Mouse (Mus musculus): Measurements from ENCODE around the gene Gm11060. TPM values are rescaled to one million over a fixed set of nuclear protein-coding genes. Genes with fewer than 3 reads are reported as not detected.
A peak's percentile ranks its signal among the peaks of the same experiment; 100 is the strongest.

The Gm11060 gene
- polyA plus RNA-seq, 1 experiment, result not detected

DNA sequence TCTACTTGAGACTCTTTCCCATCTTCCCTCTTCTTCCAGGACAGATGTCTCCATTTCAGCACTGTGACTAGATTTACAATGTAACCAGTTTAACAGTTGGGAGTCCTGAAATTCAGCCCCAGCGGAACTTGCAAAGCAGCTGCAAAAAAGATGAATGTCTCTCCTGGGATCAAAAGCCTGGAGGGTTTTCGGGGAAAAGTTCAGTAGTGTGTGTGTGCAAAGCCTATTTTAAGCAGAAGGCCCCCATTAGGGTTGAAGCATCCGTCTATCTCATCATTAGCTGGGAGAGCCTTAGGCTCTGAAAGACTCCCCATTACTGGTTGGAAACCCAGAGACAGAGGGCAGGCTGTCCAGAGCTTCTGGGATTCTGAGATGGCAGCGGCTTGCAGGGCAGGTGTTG lies 2.7 kb upstream of the Gm11060 start:
- Histone ChIP-seq H3K36me3 (ENCODE audit: control insufficient read depth, insufficient read depth, low read length) (no peaks in the 10 kb centered on the region), H3K4me3 (ENCODE audit: control insufficient read depth, low read depth, low read length) (no peak overlapping the region), H3K4me1 (ENCODE audit: control insufficient read depth, insufficient read depth, low read length) (no peaks in the 10 kb centered on the region; the same call in none of the 2 replicates), H3K27me3 (ENCODE audit: control insufficient read depth, insufficient read depth, low read length) (no peaks in the 10 kb centered on the region), H3K27ac (ENCODE audit: control insufficient read depth, insufficient read depth, low read depth, low read length) (no peak overlapping the region; the same call in 1 of the 2 replicates)
- TF ChIP-seq CTCF (IDR thresholded peaks at IDR 0.05; ENCODE audit: control insufficient read depth, insufficient read depth, insufficient replicate concordance, low read depth, low read length), result no peak
- TF ChIP-seq POLR2A (IDR thresholded peaks at IDR 0.05; ENCODE audit: control insufficient read depth, low read depth, low read length), result no peak

DNA sequence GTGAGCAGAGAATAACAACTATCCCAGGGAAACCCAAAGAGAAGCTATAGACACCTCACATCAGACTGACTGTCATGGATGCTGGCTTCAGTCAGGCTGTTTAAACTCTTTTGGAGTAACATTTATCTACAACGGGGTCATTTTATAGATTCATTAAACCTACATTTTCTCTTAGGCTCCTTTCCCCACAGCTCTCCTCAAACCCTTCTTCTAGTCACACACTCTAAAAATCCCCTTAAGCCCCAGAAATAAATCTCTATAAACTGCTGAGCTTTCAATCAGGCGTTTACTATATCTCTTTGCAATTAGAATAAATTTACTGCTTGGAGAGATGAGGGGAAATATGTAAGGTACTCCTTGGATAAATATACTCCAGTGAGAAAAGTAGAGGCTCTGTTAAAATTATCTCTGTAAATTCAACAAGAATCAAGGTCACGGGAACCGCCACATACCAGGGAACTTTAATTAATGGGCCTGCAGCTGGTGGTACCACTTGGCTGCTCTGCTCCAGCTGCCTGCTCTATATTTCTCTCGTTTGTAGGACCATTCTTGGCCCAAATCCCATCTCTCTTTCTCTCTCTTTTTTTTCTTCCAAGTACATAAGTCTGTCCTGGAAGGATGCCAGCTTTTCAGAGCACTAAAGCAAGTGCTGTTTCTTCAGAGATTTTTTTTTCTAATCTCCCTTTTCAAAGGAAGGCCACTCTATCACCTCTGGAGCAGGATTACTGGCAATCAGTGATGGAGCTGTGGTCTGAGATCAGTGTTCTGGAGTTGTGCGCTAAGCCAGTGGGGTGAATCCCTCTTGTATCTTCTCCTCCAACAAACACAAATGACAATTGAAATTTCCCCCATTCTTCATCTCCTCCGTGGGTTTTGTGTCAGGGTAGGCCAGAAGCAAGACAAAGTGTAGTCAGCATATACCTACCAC lies 2.0 kb upstream of the Gm11060 start:
- H3K4me1 ChIP-seq (ENCODE audit: control insufficient read depth, insufficient read depth, low read length), result no peaks in the 10 kb centered on the region; the same call in none of the 2 replicates
- H3K4me3 ChIP-seq (ENCODE audit: control insufficient read depth, low read depth, low read length), result no peak overlapping the region
- H3K27me3 ChIP-seq (ENCODE audit: control insufficient read depth, insufficient read depth, low read length), result no peaks in the 10 kb centered on the region
- peak overlapping the region; percentile 55 for H3K27ac ChIP-seq (ENCODE audit: control insufficient read depth, insufficient read depth, low read depth, low read length)
- no peaks in the 10 kb centered on the region for H3K36me3 ChIP-seq (ENCODE audit: control insufficient read depth, insufficient read depth, low read length)
- TF ChIP-seq POLR2A (IDR thresholded peaks at IDR 0.05; ENCODE audit: control insufficient read depth, low read depth, low read length), result no peak
- no peak for TF ChIP-seq CTCF (IDR thresholded peaks at IDR 0.05; ENCODE audit: control insufficient read depth, insufficient read depth, insufficient replicate concordance, low read depth, low read length)

DNA sequence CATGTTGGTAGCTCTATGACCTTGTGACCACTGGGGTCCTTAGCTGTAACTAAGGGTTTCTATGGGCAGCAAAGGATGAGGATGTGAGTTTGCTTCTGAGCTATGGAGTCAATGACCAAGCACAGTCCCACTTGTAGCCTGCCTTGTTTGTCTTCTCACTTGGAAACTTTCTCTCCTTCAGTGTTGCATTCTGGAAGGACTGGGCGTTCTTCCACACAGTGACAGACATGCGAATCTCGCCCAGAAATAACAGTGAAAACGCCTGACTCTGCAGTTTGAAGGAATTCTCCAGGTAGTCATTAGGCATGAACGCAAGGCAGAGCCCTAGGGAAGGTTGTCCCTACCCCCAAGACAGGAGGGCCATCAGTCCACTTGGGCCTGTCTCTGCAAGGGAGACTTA lies 827 bp upstream of the Gm11060 start:
- no peaks in the 10 kb centered on the region for H3K27me3 ChIP-seq (ENCODE audit: control insufficient read depth, insufficient read depth, low read length)
- no peak for TF ChIP-seq POLR2A (IDR thresholded peaks at IDR 0.05; ENCODE audit: control insufficient read depth, low read depth, low read length)
- no peak for TF ChIP-seq CTCF (IDR thresholded peaks at IDR 0.05; ENCODE audit: control insufficient read depth, insufficient read depth, insufficient replicate concordance, low read depth, low read length)

DNA sequence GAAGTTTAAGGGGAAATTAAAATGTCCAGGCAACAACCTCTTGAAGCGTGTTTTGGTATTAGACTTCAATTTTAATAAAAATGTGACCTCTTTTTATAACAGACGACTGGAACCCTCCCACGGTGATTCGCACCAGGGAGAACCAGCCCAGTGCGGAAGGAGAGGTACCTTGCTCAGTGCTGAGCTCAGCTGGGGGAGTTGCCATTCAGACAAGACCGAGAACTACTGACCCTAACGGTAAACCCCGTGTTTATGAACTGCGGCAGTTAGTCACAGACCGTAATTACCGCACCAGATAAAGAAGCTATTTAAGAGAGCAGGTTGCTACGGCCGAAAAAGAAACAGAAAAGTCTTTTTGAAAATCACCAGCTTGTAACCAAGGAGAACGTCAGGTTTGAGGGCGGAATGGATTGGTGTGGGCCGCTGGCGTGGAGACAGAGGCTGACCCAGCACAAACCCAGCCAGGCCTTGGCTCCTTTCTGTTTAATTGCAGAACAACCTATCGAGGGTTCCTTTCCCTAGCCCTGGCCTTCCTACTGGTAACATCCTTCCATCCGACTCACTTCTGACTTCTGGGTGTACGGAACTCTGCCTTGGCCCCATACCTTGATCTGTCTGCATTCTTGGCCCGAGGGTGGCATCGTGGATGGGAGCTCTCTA lies 5.6 kb downstream of the Gm11060 start:
- Histone ChIP-seq H3K4me3 (ENCODE audit: control insufficient read depth, low read depth, low read length) (peak overlapping the region; percentile 52), H3K27ac (ENCODE audit: control insufficient read depth, insufficient read depth, low read depth, low read length) (peak overlapping the region; percentile 87), H3K4me1 (ENCODE audit: control insufficient read depth, insufficient read depth, low read length) (peaks cover 10% of the 10 kb centered on the region), H3K27me3 (ENCODE audit: control insufficient read depth, insufficient read depth, low read length) (no peaks in the 10 kb centered on the region), H3K36me3 (ENCODE audit: control insufficient read depth, insufficient read depth, low read length) (no peaks in the 10 kb centered on the region)
- TF ChIP-seq POLR2A (IDR thresholded peaks at IDR 0.05; ENCODE audit: control insufficient read depth, low read depth, low read length), result no peak

More for the DNA sequence above, 827 bp upstream of the Gm11060 start:
- Histone ChIP-seq H3K4me3 (ENCODE audit: control insufficient read depth, low read depth, low read length) (no peak overlapping the region), H3K4me1 (ENCODE audit: control insufficient read depth, insufficient read depth, low read length) (no peaks in the 10 kb centered on the region; the same call in none of the 2 replicates), H3K27ac (ENCODE audit: control insufficient read depth, insufficient read depth, low read depth, low read length) (peak overlapping the region; percentile 45; the same call in 1 of the 2 replicates), H3K36me3 (ENCODE audit: control insufficient read depth, insufficient read depth, low read length) (no peaks in the 10 kb centered on the region)

DNA sequence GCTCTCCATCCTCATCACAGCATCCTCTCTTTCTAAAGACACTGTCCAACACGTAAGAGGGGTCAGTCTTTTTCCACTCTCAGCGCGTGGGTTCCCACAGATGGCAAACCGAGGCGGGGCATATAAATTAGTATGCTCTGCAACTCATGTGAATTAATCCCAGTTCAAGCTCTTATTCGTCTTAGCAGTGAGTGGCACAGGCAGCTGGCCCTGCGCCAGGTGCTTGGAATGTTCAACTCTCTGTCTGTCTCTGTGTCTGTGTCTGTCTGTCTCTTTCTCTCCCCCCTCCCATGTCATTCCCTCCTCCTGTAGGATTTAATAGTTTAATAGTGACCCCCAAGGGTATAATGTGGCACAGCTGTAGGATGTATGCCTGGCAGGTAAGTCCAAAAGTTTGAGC lies 7.6 kb downstream of the Gm11060 start:
- peaks cover 10% of the 10 kb centered on the region for H3K4me1 ChIP-seq (ENCODE audit: control insufficient read depth, insufficient read depth, low read length)
- H3K4me3 ChIP-seq (ENCODE audit: control insufficient read depth, low read depth, low read length), result no peak overlapping the region
- no peaks in the 10 kb centered on the region for H3K36me3 ChIP-seq (ENCODE audit: control insufficient read depth, insufficient read depth, low read length)
- TF ChIP-seq CTCF (IDR thresholded peaks at IDR 0.05; ENCODE audit: control insufficient read depth, insufficient read depth, insufficient replicate concordance, low read depth, low read length) (no peak), POLR2A (IDR thresholded peaks at IDR 0.05; ENCODE audit: control insufficient read depth, low read depth, low read length) (no peak)
- H3K27me3 ChIP-seq (ENCODE audit: control insufficient read depth, insufficient read depth, low read length), result no peaks in the 10 kb centered on the region
- H3K27ac ChIP-seq (ENCODE audit: control insufficient read depth, insufficient read depth, low read depth, low read length), result no peak overlapping the region

DNA sequence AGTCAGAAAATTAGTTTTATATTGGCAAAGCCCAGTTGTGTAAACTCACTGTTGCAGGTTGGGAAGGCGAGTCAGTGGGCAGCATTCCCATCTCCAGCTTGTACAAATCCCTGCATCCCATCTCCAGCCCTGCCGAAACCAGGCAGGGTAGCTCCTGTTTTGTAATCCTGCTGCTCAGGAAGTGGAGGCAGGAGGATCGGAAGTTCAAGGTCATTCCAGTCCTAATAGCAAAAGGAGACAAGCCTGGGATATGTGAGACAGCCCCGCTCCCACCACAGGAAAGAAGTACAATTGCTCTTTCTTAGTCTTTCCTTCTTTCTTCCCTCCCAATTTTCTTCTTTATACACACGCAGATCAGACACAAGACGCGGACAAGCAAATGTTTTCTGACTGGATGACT lies 8.7 kb downstream of the Gm11060 start:
- H3K27ac ChIP-seq (ENCODE audit: control insufficient read depth, insufficient read depth, low read depth, low read length), result peak overlapping the region; percentile 7
- no peak overlapping the region for H3K4me3 ChIP-seq (ENCODE audit: control insufficient read depth, low read depth, low read length)
- H3K27me3 ChIP-seq (ENCODE audit: control insufficient read depth, insufficient read depth, low read length), result no peaks in the 10 kb centered on the region
- TF ChIP-seq CTCF (IDR thresholded peaks at IDR 0.05; ENCODE audit: control insufficient read depth, insufficient read depth, insufficient replicate concordance, low read depth, low read length), result no peak
- no peak for TF ChIP-seq POLR2A (IDR thresholded peaks at IDR 0.05; ENCODE audit: control insufficient read depth, low read depth, low read length)
- H3K4me1 ChIP-seq (ENCODE audit: control insufficient read depth, insufficient read depth, low read length), result peaks cover 10% of the 10 kb centered on the region
- no peaks in the 10 kb centered on the region for H3K36me3 ChIP-seq (ENCODE audit: control insufficient read depth, insufficient read depth, low read length)

DNA sequence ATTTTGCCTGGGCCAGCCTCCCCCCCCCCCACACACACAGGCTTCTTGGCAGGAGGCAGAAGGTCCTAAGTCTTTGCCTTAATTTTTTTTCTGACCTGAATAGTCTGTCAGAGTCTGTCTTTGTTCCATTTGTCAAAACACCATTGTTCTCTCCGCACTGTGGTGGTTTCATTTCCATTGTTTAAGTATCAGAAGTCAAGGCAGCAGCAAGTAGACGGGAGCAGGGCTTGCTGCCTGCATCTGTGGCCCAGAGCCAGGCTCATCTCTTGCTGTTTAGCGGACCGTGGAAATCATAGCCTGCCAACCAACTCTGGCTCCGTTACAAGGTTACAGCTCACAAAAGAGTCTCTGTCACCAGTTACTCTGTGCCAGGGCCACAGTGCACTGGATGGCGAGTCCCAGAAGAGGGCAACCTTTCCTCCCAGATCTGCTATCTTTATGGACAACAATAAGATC lies 16.9 kb downstream of the Gm11060 start:
- no peaks in the 10 kb centered on the region for H3K27me3 ChIP-seq (ENCODE audit: control insufficient read depth, insufficient read depth, low read length)
- no peaks in the 10 kb centered on the region for H3K36me3 ChIP-seq (ENCODE audit: control insufficient read depth, insufficient read depth, low read length)
- no peak overlapping the region for H3K4me3 ChIP-seq (ENCODE audit: control insufficient read depth, low read depth, low read length)
- H3K27ac ChIP-seq (ENCODE audit: control insufficient read depth, insufficient read depth, low read depth, low read length), result no peak overlapping the region
- H3K4me1 ChIP-seq (ENCODE audit: control insufficient read depth, insufficient read depth, low read length), result peaks cover 5% of the 10 kb centered on the region
- TF ChIP-seq CTCF (IDR thresholded peaks at IDR 0.05; ENCODE audit: control insufficient read depth, insufficient read depth, insufficient replicate concordance, low read depth, low read length) (no peak), POLR2A (IDR thresholded peaks at IDR 0.05; ENCODE audit: control insufficient read depth, low read depth, low read length) (no peak)
